Mouse (Mus musculus) hindbrain, embryonic 14.5 days (tissue): ENCODE data around the gene Ccdc142. TPM values are rescaled to one million over a fixed set of nuclear protein-coding genes. Genes with fewer than 3 reads are reported as not detected.
A peak's percentile ranks its signal among the peaks of the same experiment; 100 is the strongest.

Experiments
- ATAC-seq: fragments of 200-750 bp; cut with Nextera tagmentation; 2 replicates; pipeline ENCODE4 v1.8.0; 2017; ENCODE audit warnings: moderate number of reproducible peaks, mild to moderate bottlenecking, moderate TSS enrichment, moderate library complexity; ENCODE audit not compliant: low FRiP score
- DNase-seq: peaks from one replicate; pipeline ENCODE4 v3.0.0-alpha.2; 2015; ENCODE audit warnings: low spot score
- H3K27ac ChIP-seq: fragments of 300-500 bp; sonication (generic); 2 replicates; pipeline ENCODE4 v1.5.1; 2014; ENCODE audit warnings: mild to moderate bottlenecking, moderate library complexity
- H3K27me3 ChIP-seq: fragments of 300-500 bp; sonication (generic); 2 replicates; pipeline ENCODE4 v1.6.1; 2014; ENCODE audit warnings: mild to moderate bottlenecking, low read length, mixed read lengths; ENCODE audit not compliant: control insufficient read depth, insufficient read depth
- H3K36me3 ChIP-seq: fragments of 300-500 bp; sonication (generic); replicated peaks from 2 replicates; pipeline ENCODE4 v1.6.1; 2014; ENCODE audit not compliant: control insufficient read depth, insufficient read depth
- H3K4me1 ChIP-seq: fragments of 300-500 bp; sonication (generic); replicated peaks from 2 replicates; pipeline ENCODE4 v1.6.1; 2014; ENCODE audit warnings: antibody characterized with exemption, low read length, mixed read lengths; ENCODE audit not compliant: control insufficient read depth, insufficient read depth
- H3K4me2 ChIP-seq: fragments of 300-500 bp; sonication (generic); replicated peaks from 2 replicates; pipeline ENCODE4 v1.6.1; 2014; ENCODE audit warnings: mild to moderate bottlenecking, moderate library complexity
- H3K4me3 ChIP-seq: fragments of 300-500 bp; sonication (generic); replicated peaks from 2 replicates; pipeline ENCODE4 v1.5.1; 2014; ENCODE audit warnings: mild to moderate bottlenecking, low read length
- H3K9ac ChIP-seq: fragments of 300-500 bp; sonication (generic); 2 replicates; pipeline ENCODE4 v1.6.1; 2014
- H3K9me3 ChIP-seq: fragments of 300-500 bp; sonication (generic); 2 replicates; pipeline ENCODE4 v1.6.1; 2016; ENCODE audit warnings: low read length; ENCODE audit not compliant: control insufficient read depth
- WGBS: fragments of 180-500 bp; shearing (Covaris S2); extraction: QIAGEN DNeasy Blood & Tissue Kit; methylation state at CpG from one replicate; pipeline ENCODE4 v1.1.7; 2014; 5-methylcytosine and 5-hydroxymethylcytosine counted together
- polyA plus RNA-seq: library from polyadenylated mRNA; unstranded; fragments of >200 nt; fragmentation: Nextera tagmentation; extraction: Ambion mirVana; gene quantifications from 2 replicates; pipeline ENCODE4 v1.2.1, GENCODE M21; 2014

The Ccdc142 gene
- polyA plus RNA-seq, 1 experiment from 2014 or later, result 4.2 TPM

- DNase-seq (peak; percentile 100), ATAC-seq (peak; percentile 94)
- H3K4me1 ChIP-seq, result peaks cover 14% of the 10 kb centered on the region
- no peaks in the 10 kb centered on the region for H3K9me3 ChIP-seq
- H3K36me3 ChIP-seq, result peaks cover 20% of the 10 kb centered on the region; the same call in 1 of the 2 replicates
- peak overlapping the region; percentile 95 for H3K27ac ChIP-seq
- H3K27me3 ChIP-seq, result peaks cover 53% of the 10 kb centered on the region
- under 1% methylated on average over 46 of the region's 46 CpGs for WGBS
- peak overlapping the region; percentile 98 for H3K4me2 ChIP-seq
- H3K9ac ChIP-seq, result peak overlapping the region; percentile 87
- H3K4me3 ChIP-seq, result peak overlapping the region; percentile 77
Observed at GRCm38 (mm10) chr6:83078324-83078858, 23.0 kb upstream of the Ccdc142 start.

- Histone ChIP-seq H3K4me1 (peaks cover 14% of the 10 kb centered on the region), H3K4me3 (no peak overlapping the region), H3K36me3 (peaks cover 20% of the 10 kb centered on the region; the same call in 1 of the 2 replicates), H3K27ac (no peak overlapping the region), H3K27me3 (peaks cover 53% of the 10 kb centered on the region), H3K4me2 (no peak overlapping the region), H3K9ac (no peak overlapping the region), H3K9me3 (no peaks in the 10 kb centered on the region)
- no peak for ATAC-seq
- no peak for DNase-seq
- WGBS, result 94% methylated on average over 5 of the region's 5 CpGs
Observed at GRCm38 (mm10) chr6:83080210-83080609, 21.2 kb upstream of the Ccdc142 start.

- Histone ChIP-seq H3K4me1 (peaks cover 10% of the 10 kb centered on the region), H3K4me3 (no peak overlapping the region), H3K9ac (no peak overlapping the region), H3K36me3 (peaks cover 20% of the 10 kb centered on the region; the same call in 1 of the 2 replicates), H3K27me3 (peaks cover 66% of the 10 kb centered on the region), H3K9me3 (no peaks in the 10 kb centered on the region), H3K4me2 (no peak overlapping the region), H3K27ac (no peak overlapping the region)
- no peak for ATAC-seq
- DNase-seq, result no peak
- 14% methylated on average over 5 of the region's 5 CpGs for WGBS
Observed at GRCm38 (mm10) chr6:83083497-83083896, 17.9 kb upstream of the Ccdc142 start.

- Histone ChIP-seq H3K4me3 (no peak overlapping the region), H3K4me2 (no peak overlapping the region), H3K36me3 (peaks cover 20% of the 10 kb centered on the region; the same call in 1 of the 2 replicates), H3K9ac (no peak overlapping the region), H3K27me3 (peaks cover 74% of the 10 kb centered on the region), H3K9me3 (no peaks in the 10 kb centered on the region), H3K4me1 (peaks cover 2% of the 10 kb centered on the region; the same call in 1 of the 2 replicates), H3K27ac (no peak overlapping the region)
- DNase-seq (no peak), ATAC-seq (no peak)
- WGBS, result 4% methylated on average over 6 of the region's 6 CpGs
Observed at GRCm38 (mm10) chr6:83084477-83084876, 16.9 kb upstream of the Ccdc142 start.

- H3K36me3 ChIP-seq, result peaks cover 10% of the 10 kb centered on the region; the same call in 1 of the 2 replicates
- H3K4me1 ChIP-seq, result no peaks in the 10 kb centered on the region
- no peak within 1 kb of the TSS for H3K9ac ChIP-seq
- peak within 1 kb of the TSS; percentile 31; the same call in 1 of the 2 replicates for H3K4me2 ChIP-seq
- H3K9me3 ChIP-seq, result no peaks in the 10 kb centered on the region
- ATAC-seq (no peak), DNase-seq (no peak)
- 4% methylated on average over 42 of the region's 42 CpGs for WGBS
- no peak within 1 kb of the TSS for H3K4me3 ChIP-seq
- no peak within 1 kb of the TSS for H3K27ac ChIP-seq
- peaks cover 91% of the 10 kb centered on the region for H3K27me3 ChIP-seq
Observed at GRCm38 (mm10) chr6:83086121-83087035, 15.0 kb upstream of the Ccdc142 start, which contains the start of gene Lbx2. TSS of gene Lbx2 (plus strand) at chr6:83086367.

- Histone ChIP-seq H3K27me3 (peaks cover 84% of the 10 kb centered on the region), H3K4me3 (no peak overlapping the region), H3K9ac (no peak overlapping the region), H3K4me2 (peak overlapping the region; percentile 31), H3K9me3 (no peaks in the 10 kb centered on the region), H3K36me3 (peaks cover 2% of the 10 kb centered on the region; the same call in 1 of the 2 replicates), H3K4me1 (no peaks in the 10 kb centered on the region), H3K27ac (no peak overlapping the region)
- ATAC-seq, result no peak
- WGBS, result under 1% methylated on average over 47 of the region's 47 CpGs
- DNase-seq, result no peak
Observed at GRCm38 (mm10) chr6:83087205-83087925, 14.0 kb upstream of the Ccdc142 start.

- Histone ChIP-seq H3K27me3 (peaks cover 84% of the 10 kb centered on the region), H3K4me2 (no peak overlapping the region), H3K9ac (no peak overlapping the region), H3K4me3 (no peak overlapping the region), H3K27ac (no peak overlapping the region), H3K4me1 (no peaks in the 10 kb centered on the region), H3K36me3 (no peaks in the 10 kb centered on the region), H3K9me3 (no peaks in the 10 kb centered on the region)
- no peak for ATAC-seq
- WGBS, result 4% methylated on average over 9 of the region's 9 CpGs
- no peak for DNase-seq
Observed at GRCm38 (mm10) chr6:83087926-83088260, 13.5 kb upstream of the Ccdc142 start.

GRCm38 (mm10) chr6:83092416-83093127 lies 8.8 kb upstream of the Ccdc142 start:
- 36% methylated on average over 6 of the region's 6 CpGs for WGBS
- no peaks in the 10 kb centered on the region for H3K9me3 ChIP-seq
- H3K4me1 ChIP-seq, result no peaks in the 10 kb centered on the region
- H3K27ac ChIP-seq, result no peak overlapping the region
- DNase-seq (no peak), ATAC-seq (no peak)
- no peaks in the 10 kb centered on the region for H3K36me3 ChIP-seq
- no peak overlapping the region for H3K9ac ChIP-seq
- H3K4me3 ChIP-seq, result no peak overlapping the region
- peaks cover 40% of the 10 kb centered on the region for H3K27me3 ChIP-seq
- H3K4me2 ChIP-seq, result no peak overlapping the region
